Mouse (Mus musculus): ENCODE results near the gene Rsad2.

- TF ChIP-seq CTCF (IDR thresholded peaks at IDR 0.05; ENCODE audit: control insufficient read depth, insufficient read depth, insufficient read length) = no peak
- no peak for TF ChIP-seq MYOG (IDR thresholded peaks at IDR 0.05; ENCODE audit: control insufficient read depth, extremely low read depth, insufficient read length)
- no peak for TF ChIP-seq MAX (IDR thresholded peaks at IDR 0.05)
- TF ChIP-seq CEBPB (IDR thresholded peaks at IDR 0.05; ENCODE audit: low read depth) = no peak
- no peak for TF ChIP-seq USF1 (IDR thresholded peaks at IDR 0.05; ENCODE audit: low read depth)
These were observed 54.4 kb downstream of the Rsad2 start for GRCm38 (mm10) chr12:26401696-26402470.

All from C2C12 (cell line).